Mouse (Mus musculus): ENCODE measurements around the gene Gcn1l1. TPM values are rescaled to one million over a fixed set of nuclear protein-coding genes. Genes with fewer than 3 reads are reported as not detected.
"Not testable (repeated sequence)": the region's sequence is repeated elsewhere in the genome, so short reads cannot be mapped to it uniquely, and the experiment has no call there.

The Gcn1l1 gene
- polyA plus RNA-seq, 2 experiments: 11.4 to 14.8 TPM

DNA sequence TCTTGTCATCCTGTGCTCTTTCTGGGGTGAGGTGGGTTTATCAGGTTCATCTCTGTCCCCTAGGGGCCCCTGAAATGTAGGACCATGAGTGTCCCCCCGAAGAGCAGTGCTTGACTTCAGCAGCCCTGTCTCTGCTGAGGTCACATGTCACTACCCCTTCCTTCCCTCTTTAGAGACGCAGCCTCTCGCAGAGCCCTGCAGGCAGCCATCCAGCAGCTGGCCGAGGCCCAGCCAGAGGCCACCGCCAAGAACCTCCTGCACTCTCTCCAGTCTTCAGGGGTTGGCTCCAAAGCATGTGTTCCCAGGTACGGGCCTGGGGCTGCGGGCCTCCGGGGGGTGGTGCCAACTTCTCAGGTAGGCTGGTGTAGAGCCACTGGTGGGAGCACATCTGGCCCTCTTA lies 9.9 kb downstream of the Gcn1l1 start:
- no peak overlapping the region for H3K4me3 ChIP-seq (ENCODE audit: insufficient read depth in 1 of 2, low read depth in 2 of 2, low read length in 2 of 2)
- ATAC-seq (ENCODE audit: insufficient read depth): no peak
- H3K4me1 ChIP-seq (replicated peaks; ENCODE audit: control insufficient read depth in 2 of 2, insufficient read depth in 2 of 2, low read length in 1 of 2): no peaks in the 10 kb centered on the region
- no peak overlapping the region for H3K4me2 ChIP-seq (ENCODE audit: low read depth)
- no peak for TF ChIP-seq CTCF (IDR thresholded peaks at IDR 0.05; ENCODE audit: low read depth)
- no peak for TF ChIP-seq EP300 (IDR thresholded peaks at IDR 0.05; ENCODE audit: low read depth)
- H3K9me3 ChIP-seq (ENCODE audit: control insufficient read depth, low read length): no peaks in the 10 kb centered on the region
- 75% methylated on average over 8 of the region's 8 CpGs for WGBS (ENCODE audit: insufficient replicate concordance)
- DNase-seq (ENCODE audit: low read depth in 3 of 3, low spot score in 3 of 3): no peak
- no peak overlapping the region for H3K9ac ChIP-seq (replicated peaks)
- no peak overlapping the region for H3K27ac ChIP-seq
- peaks cover 52% of the 10 kb centered on the region for H3K36me3 ChIP-seq (replicated peaks; ENCODE audit: control insufficient read depth, insufficient read depth, low read depth)
- no peaks in the 10 kb centered on the region for H3K27me3 ChIP-seq (ENCODE audit: control insufficient read depth, insufficient read depth, low read length)

DNA sequence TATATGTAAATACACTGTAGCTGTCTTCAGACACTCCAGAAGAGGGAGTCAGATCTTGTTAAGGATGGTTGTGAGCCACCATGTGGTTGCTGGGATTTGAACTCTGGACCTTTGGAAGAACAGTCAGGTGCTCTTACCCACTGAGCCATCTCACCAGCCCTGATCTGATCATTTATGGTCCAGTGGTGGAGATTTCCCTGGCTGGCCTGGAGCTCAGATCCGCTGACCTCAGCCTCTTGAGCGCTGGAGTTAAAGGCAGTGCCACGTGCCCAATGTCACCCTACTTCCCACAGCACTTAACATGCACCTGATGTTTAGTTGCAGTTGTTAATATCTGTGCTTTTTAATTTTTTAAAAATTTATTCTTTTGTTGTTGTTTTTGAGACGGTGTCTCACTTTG lies 12.6 kb downstream of the Gcn1l1 start:
- not testable (repeated sequence) for ATAC-seq (ENCODE audit: insufficient read depth); H3K27me3 ChIP-seq (ENCODE audit: control insufficient read depth, insufficient read depth, low read length); H3K4me1 ChIP-seq (replicated peaks; ENCODE audit: control insufficient read depth in 2 of 2, insufficient read depth in 2 of 2, low read length in 1 of 2); H3K9ac ChIP-seq (replicated peaks); H3K4me3 ChIP-seq (ENCODE audit: insufficient read depth in 1 of 2, low read depth in 2 of 2, low read length in 2 of 2); H3K4me2 ChIP-seq (ENCODE audit: low read depth); DNase-seq (ENCODE audit: low read depth in 3 of 3, low spot score in 3 of 3); H3K27ac ChIP-seq; H3K9me3 ChIP-seq (ENCODE audit: control insufficient read depth, low read length)
- 85% methylated on average over 4 of the region's 4 CpGs for WGBS (ENCODE audit: insufficient replicate concordance)
- H3K36me3 ChIP-seq (replicated peaks; ENCODE audit: control insufficient read depth, insufficient read depth, low read depth): peaks cover 73% of the 10 kb centered on the region

DNA sequence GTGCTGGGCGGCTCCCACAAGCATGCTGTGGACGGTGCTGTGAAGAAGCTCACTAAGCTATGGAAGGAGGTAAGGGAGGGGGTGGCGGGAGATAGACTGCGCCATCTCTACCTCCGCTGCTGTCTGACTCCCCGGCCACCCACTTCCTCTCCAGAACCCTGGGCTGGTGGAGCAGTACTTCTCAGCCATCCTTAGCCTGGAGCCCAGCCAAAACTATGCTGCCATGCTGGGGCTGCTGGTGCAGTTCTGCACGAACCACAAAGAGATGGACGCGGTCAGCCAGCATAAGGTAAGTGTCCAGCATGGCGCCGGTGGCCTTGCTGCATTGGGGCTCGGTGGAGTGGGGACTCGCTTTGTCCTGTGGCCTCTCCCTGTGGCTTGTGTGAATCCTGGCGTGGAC lies 13.9 kb downstream of the Gcn1l1 start:
- Histone ChIP-seq H3K4me2 (ENCODE audit: low read depth) (no peak overlapping the region), H3K4me1 (replicated peaks; ENCODE audit: control insufficient read depth in 2 of 2, insufficient read depth in 2 of 2, low read length in 1 of 2) (no peaks in the 10 kb centered on the region), H3K36me3 (replicated peaks; ENCODE audit: control insufficient read depth, insufficient read depth, low read depth) (peaks cover 75% of the 10 kb centered on the region), H3K9me3 (ENCODE audit: control insufficient read depth, low read length) (no peaks in the 10 kb centered on the region; the same call in 1 of the 2 replicates), H3K27ac (no peak overlapping the region), H3K27me3 (ENCODE audit: control insufficient read depth, insufficient read depth, low read length) (no peaks in the 10 kb centered on the region), H3K4me3 (ENCODE audit: insufficient read depth in 1 of 2, low read depth in 2 of 2, low read length in 2 of 2) (no peak overlapping the region), H3K9ac (replicated peaks) (no peak overlapping the region)
- 84% methylated on average over 14 of the region's 14 CpGs for WGBS (ENCODE audit: insufficient replicate concordance)
- TF ChIP-seq EP300 (IDR thresholded peaks at IDR 0.05; ENCODE audit: low read depth) (no peak), CTCF (IDR thresholded peaks at IDR 0.05; ENCODE audit: low read depth) (no peak)
- ATAC-seq (ENCODE audit: insufficient read depth) (no peak), DNase-seq (ENCODE audit: low read depth in 3 of 3, low spot score in 3 of 3) (no peak)

DNA sequence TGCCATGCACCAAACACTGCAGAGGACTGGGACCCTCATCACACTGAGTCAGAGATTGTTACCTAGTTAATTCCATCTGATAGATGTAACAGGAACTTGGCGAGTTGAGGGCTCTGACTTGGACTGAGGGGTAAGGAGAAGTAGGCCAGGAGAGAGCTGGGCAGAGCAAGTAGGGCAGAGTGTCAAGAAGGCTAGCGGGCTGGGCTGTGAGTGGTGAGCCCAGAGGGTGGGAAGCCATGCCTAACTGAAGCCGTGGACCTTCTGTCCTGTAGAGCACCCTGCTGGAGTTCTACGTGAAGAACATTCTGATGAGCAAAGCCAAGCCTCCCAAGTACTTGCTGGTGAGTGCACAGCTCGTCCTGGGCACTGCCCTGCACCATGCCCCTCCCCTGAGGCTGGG lies 14.3 kb downstream of the Gcn1l1 start:
- TF ChIP-seq CTCF (IDR thresholded peaks at IDR 0.05; ENCODE audit: low read depth) (no peak), EP300 (IDR thresholded peaks at IDR 0.05; ENCODE audit: low read depth) (no peak)
- no peak overlapping the region for H3K4me3 ChIP-seq (ENCODE audit: insufficient read depth in 1 of 2, low read depth in 2 of 2, low read length in 2 of 2)
- H3K9me3 ChIP-seq (ENCODE audit: control insufficient read depth, low read length): no peaks in the 10 kb centered on the region; the same call in 1 of the 2 replicates
- H3K27ac ChIP-seq: no peak overlapping the region
- peaks cover 76% of the 10 kb centered on the region for H3K36me3 ChIP-seq (replicated peaks; ENCODE audit: control insufficient read depth, insufficient read depth, low read depth)
- DNase-seq (ENCODE audit: low read depth in 3 of 3, low spot score in 3 of 3) (no peak), ATAC-seq (ENCODE audit: insufficient read depth) (no peak)
- no peak overlapping the region for H3K4me2 ChIP-seq (ENCODE audit: low read depth)
- H3K27me3 ChIP-seq (ENCODE audit: control insufficient read depth, insufficient read depth, low read length): no peaks in the 10 kb centered on the region
- H3K9ac ChIP-seq (replicated peaks): no peak overlapping the region
- no peaks in the 10 kb centered on the region for H3K4me1 ChIP-seq (replicated peaks; ENCODE audit: control insufficient read depth in 2 of 2, insufficient read depth in 2 of 2, low read length in 1 of 2)
- 70% methylated on average over 5 of the region's 5 CpGs for WGBS (ENCODE audit: insufficient replicate concordance)

DNA sequence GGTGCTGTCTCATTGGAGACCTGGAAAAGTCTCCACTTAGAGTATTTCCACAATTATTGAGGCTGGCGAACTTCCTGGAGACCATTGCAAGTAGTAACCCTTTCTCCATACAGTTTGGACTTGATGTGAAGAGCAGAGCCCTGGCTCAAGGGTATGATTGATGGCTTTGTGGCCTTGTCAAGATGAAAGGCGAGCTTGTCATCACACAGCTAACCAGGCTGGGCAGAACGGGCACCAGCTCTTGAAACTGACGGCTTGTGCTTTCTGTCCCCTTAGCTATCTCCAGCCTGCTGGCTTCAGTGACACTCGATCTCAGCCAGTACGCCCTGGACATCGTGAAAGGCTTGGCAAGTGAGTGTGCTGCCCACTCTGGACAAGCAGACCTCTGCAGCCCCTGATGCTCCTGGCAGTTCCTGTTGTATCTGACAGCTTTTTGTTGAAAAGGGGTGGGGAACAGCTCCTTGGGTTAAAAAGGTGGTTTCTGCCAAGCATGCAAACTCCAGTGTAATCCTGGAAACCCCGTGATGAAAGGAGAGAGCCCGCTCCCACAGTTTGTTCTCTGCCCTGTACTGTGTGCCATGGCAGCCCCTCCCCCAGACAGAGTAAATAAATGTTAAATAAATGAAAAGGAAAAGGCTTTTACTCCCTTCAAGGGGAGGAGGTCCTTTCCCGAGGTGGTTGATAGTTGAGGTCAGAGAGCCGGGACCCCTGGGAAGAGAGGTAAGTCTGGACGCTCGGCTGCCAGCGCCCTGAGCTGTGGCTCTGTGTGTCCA lies 15.4 kb downstream of the Gcn1l1 start:
- Histone ChIP-seq H3K4me1 (replicated peaks; ENCODE audit: control insufficient read depth in 2 of 2, insufficient read depth in 2 of 2, low read length in 1 of 2) (no peaks in the 10 kb centered on the region), H3K4me3 (ENCODE audit: insufficient read depth in 1 of 2, low read depth in 2 of 2, low read length in 2 of 2) (no peak overlapping the region), H3K9ac (replicated peaks) (no peak overlapping the region), H3K36me3 (replicated peaks; ENCODE audit: control insufficient read depth, insufficient read depth, low read depth) (peaks cover 71% of the 10 kb centered on the region), H3K4me2 (ENCODE audit: low read depth) (no peak overlapping the region), H3K27me3 (ENCODE audit: control insufficient read depth, insufficient read depth, low read length) (no peaks in the 10 kb centered on the region), H3K27ac (no peak overlapping the region), H3K9me3 (ENCODE audit: control insufficient read depth, low read length) (no peaks in the 10 kb centered on the region; the same call in 1 of the 2 replicates)
- no peak for TF ChIP-seq EP300 (IDR thresholded peaks at IDR 0.05; ENCODE audit: low read depth)
- TF ChIP-seq CTCF (IDR thresholded peaks at IDR 0.05; ENCODE audit: low read depth): no peak
- DNase-seq (ENCODE audit: low read depth in 3 of 3, low spot score in 3 of 3) (no peak), ATAC-seq (ENCODE audit: insufficient read depth) (no peak)
- WGBS (ENCODE audit: insufficient replicate concordance): 73% methylated on average over 14 of the region's 14 CpGs
